Mouse (Mus musculus) intestine, postnatal 0 days (tissue): ENCODE results near the gene Nde1. TPM values are rescaled to one million over a fixed set of nuclear protein-coding genes. Genes with fewer than 3 reads are reported as not detected.

ENCODE experiments used
- ATAC-seq: fragments of 200-750 bp; cut with Nextera tagmentation; 2 replicates; pipeline ENCODE4 v1.8.0; 2017; ENCODE audit warnings: mild to moderate bottlenecking, moderate TSS enrichment, moderate library complexity
- H3K27ac ChIP-seq: fragments of 300-500 bp; sonication (generic); 2 replicates; pipeline ENCODE4 v1.5.1; 2014; ENCODE audit warnings: mild to moderate bottlenecking, low read depth, low read length, moderate library complexity
- H3K27me3 ChIP-seq: fragments of 300-500 bp; sonication (generic); replicated peaks from 2 replicates; pipeline ENCODE4 v1.6.1; 2014; ENCODE audit warnings: low read length, mixed read lengths; ENCODE audit not compliant: control insufficient read depth, insufficient read depth
- H3K36me3 ChIP-seq: fragments of 300-500 bp; sonication (generic); 2 replicates; pipeline ENCODE4 v1.6.1; 2014; ENCODE audit warnings: mild to moderate bottlenecking, moderate library complexity; ENCODE audit not compliant: control insufficient read depth, insufficient read depth
- H3K4me1 ChIP-seq: fragments of 300-500 bp; sonication (generic); replicated peaks from 2 replicates; pipeline ENCODE4 v1.6.1; 2014; ENCODE audit warnings: antibody characterized with exemption, low read length, mixed read lengths; ENCODE audit not compliant: control insufficient read depth, insufficient read depth
- H3K4me2 ChIP-seq: fragments of 300-500 bp; sonication (generic); replicated peaks from 2 replicates; pipeline ENCODE4 v1.6.1; 2014; ENCODE audit warnings: low read depth, mild to moderate bottlenecking, moderate library complexity
- H3K4me3 ChIP-seq: fragments of 300-500 bp; sonication (generic); 2 replicates; pipeline ENCODE4 v1.5.1; 2014; ENCODE audit warnings: low read depth, low read length
- H3K9ac ChIP-seq: fragments of 300-500 bp; sonication (generic); 2 replicates; pipeline ENCODE4 v1.6.1; 2014; ENCODE audit warnings: mild to moderate bottlenecking, low read depth, low read length
- H3K9me3 ChIP-seq: fragments of 300-500 bp; sonication (generic); 2 replicates; pipeline ENCODE4 v1.6.1; 2016; ENCODE audit warnings: mixed run types; ENCODE audit not compliant: control insufficient read depth
- CTCF ChIP-seq: sonication (generic); IDR thresholded peaks from 2 replicates; pipeline ENCODE4 v1.5.1; 2016; ENCODE audit warnings: low read depth, mild to moderate bottlenecking, control low read depth, antibody characterized with exemption, moderate library complexity
- WGBS: fragments of 180-500 bp; shearing (Covaris S2); extraction: QIAGEN DNeasy Blood & Tissue Kit; methylation state at CpG from one replicate; pipeline ENCODE4 v1.1.7; 2014; 5-methylcytosine and 5-hydroxymethylcytosine counted together
- microRNA counts: library from miRNA; unstranded; fragments of <30 nt; microRNA quantifications from one replicate; lab custom pipeline; 2016
- microRNA-seq: library from miRNA; unstranded; fragments of <30 nt; microRNA quantifications from one replicate; pipeline ENCODE4, GENCODE M21; 2016
- polyA plus RNA-seq: library from polyadenylated mRNA; unstranded; fragments of >200 nt; fragmentation: Nextera tagmentation; extraction: Ambion mirVana; gene quantifications from 2 replicates; pipeline ENCODE4 v1.2.1, GENCODE M21; 2015

Nde1 gene
- polyA plus RNA-seq, 1 experiment from 2014 or later = 18.5 TPM

GRCm38 (mm10) chr16:14195427-14195826, 32.4 kb downstream of the Nde1 start:
- no peaks in the 10 kb centered on the region for H3K4me1 ChIP-seq
- H3K4me3 ChIP-seq = no peak overlapping the region
- peaks cover 23% of the 10 kb centered on the region for H3K36me3 ChIP-seq
- no peaks in the 10 kb centered on the region for H3K27me3 ChIP-seq
- H3K27ac ChIP-seq = no peak overlapping the region
- WGBS = 26% methylated on average over 1 of the region's 1 CpGs
- no peak overlapping the region for H3K9ac ChIP-seq
- no peaks in the 10 kb centered on the region for H3K9me3 ChIP-seq
- peak; percentile 79 for TF ChIP-seq CTCF
- ATAC-seq = no peak
- H3K4me2 ChIP-seq = no peak overlapping the region

GRCm38 (mm10) chr16:14198798-14199197, 35.7 kb downstream of the Nde1 start:
- Histone ChIP-seq H3K36me3 (peaks cover 6% of the 10 kb centered on the region; the same call in 1 of the 2 replicates), H3K4me1 (no peaks in the 10 kb centered on the region), H3K27ac (no peak overlapping the region), H3K4me3 (no peak overlapping the region), H3K27me3 (no peaks in the 10 kb centered on the region), H3K9ac (no peak overlapping the region), H3K9me3 (no peaks in the 10 kb centered on the region), H3K4me2 (no peak overlapping the region)
- peak; percentile 22; the same call in 1 of the 2 replicates for TF ChIP-seq CTCF
- no peak for ATAC-seq
- WGBS = 70% methylated on average over 4 of the region's 4 CpGs

- ATAC-seq = no peak
- WGBS = 85% methylated on average over 3 of the region's 3 CpGs
- Histone ChIP-seq H3K27ac (no peak overlapping the region), H3K9ac (no peak overlapping the region), H3K9me3 (no peaks in the 10 kb centered on the region), H3K4me1 (no peaks in the 10 kb centered on the region), H3K4me2 (no peak overlapping the region), H3K27me3 (no peaks in the 10 kb centered on the region), H3K36me3 (no peaks in the 10 kb centered on the region), H3K4me3 (no peak overlapping the region)
- no peak for TF ChIP-seq CTCF
Observed at GRCm38 (mm10) chr16:14215156-14215555, 52.1 kb downstream of the Nde1 start.

DNA sequence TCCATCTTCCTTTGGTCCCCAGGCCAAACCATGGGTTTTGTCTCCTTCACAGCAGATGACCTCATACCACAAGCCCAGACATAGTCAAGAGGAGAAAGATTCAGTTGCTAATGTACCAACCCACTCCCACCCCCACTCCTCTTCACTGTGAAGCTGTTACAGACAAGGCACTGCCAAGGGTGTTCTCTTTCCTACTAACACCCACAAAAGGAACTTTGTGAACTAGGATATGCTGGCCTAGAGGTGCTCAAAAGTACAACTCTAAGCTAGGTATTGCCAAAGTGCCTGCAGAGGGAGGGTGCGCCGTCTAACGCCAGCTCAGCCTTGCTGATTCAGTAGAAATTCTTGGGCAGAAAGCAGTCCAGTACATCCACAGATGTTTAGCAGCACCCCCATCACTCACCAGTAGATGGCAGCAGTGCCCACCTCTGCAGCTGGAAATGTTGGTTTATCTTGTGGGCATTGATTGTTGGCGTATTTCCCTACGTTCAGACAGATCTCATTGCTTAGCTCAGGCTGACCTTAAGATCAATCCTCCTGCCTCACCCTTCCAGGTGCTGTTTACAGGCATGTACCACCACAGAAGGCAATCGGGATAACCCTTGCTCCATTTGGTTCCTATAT, 74.1 kb downstream of the Nde1 start:
- Histone ChIP-seq H3K4me3 (no peak overlapping the region), H3K4me1 (no peaks in the 10 kb centered on the region), H3K27me3 (no peaks in the 10 kb centered on the region), H3K36me3 (no peaks in the 10 kb centered on the region), H3K27ac (no peak overlapping the region), H3K4me2 (no peak overlapping the region), H3K9ac (no peak overlapping the region), H3K9me3 (no peaks in the 10 kb centered on the region)
- peak; percentile 29; the same call in 1 of the 2 replicates for ATAC-seq
- 16% methylated on average over 6 of the region's 6 CpGs for WGBS
- peak; percentile 98 for TF ChIP-seq CTCF

DNA sequence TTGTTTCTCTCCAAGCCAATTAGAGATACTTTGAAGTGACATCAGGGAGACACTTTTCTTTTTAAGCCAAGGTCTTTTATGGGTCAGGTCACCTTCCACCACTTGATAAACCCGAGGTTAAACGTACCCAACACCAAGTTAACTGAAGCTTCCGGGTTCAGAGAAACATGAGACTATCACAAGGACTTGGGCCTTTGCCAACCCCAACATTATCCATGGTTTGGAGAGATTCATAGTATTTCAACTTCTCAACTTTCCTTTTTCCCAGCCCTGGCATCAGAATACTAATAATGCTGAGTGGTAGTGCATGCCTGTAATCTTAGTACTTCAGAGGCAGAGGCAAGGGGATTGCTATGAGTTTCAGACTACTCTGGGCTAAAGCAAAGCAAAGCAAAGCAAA, 79.0 kb downstream of the Nde1 start:
- WGBS = 71% methylated on average over 3 of the region's 3 CpGs
- no peak overlapping the region for H3K27ac ChIP-seq
- no peaks in the 10 kb centered on the region for H3K27me3 ChIP-seq
- no peak for ATAC-seq
- TF ChIP-seq CTCF = no peak
- no peak overlapping the region for H3K4me3 ChIP-seq
- no peaks in the 10 kb centered on the region for H3K4me1 ChIP-seq
- no peaks in the 10 kb centered on the region for H3K36me3 ChIP-seq
- no peak overlapping the region for H3K9ac ChIP-seq
- H3K9me3 ChIP-seq = no peaks in the 10 kb centered on the region
- no peak overlapping the region for H3K4me2 ChIP-seq

MicroRNAs within 50 kb of the gene (microRNA counts, 519-probe panel; counts per million panel counts)
- microRNA mmu-miR-484 (lab: Ali Mortazavi, UCI) = 3,450 counts per million, percentile 42 among the panel's probes with 10 or more counts

Small RNAs within 50 kb of the gene (microRNA-seq; reads per million reads assigned to microRNA genes)
- gene Gm27671 (not detected), gene Mir484 (1,903 reads per million, percentile 81 among the genes with 10 or more reads in this experiment)

Other genes starting within 250 kb of the Nde1 start
- 0.85 and 2.0 TPM in 2 replicates for gene 2900011O08Rik, start 176.7 kb upstream of the Nde1 start, polyA plus RNA-seq
- gene Ifitm7, start 176.4 kb upstream of the Nde1 start, polyA plus RNA-seq = not detected in 2 replicates
- gene Marf1, start 76 bp downstream of the Nde1 start, polyA plus RNA-seq = 7.0 and 7.8 TPM in 2 replicates
- gene Myh11, start 128.1 kb downstream of the Nde1 start, polyA plus RNA-seq = 164 and 186 TPM in 2 replicates
- gene Fopnl, start 154.1 kb downstream of the Nde1 start, polyA plus RNA-seq = 66.3 and 66.5 TPM in 2 replicates
- 2.3 and 2.6 TPM in 2 replicates for gene Abcc1, start 198.3 kb downstream of the Nde1 start, polyA plus RNA-seq